9 mouse cellular contexts compared by ENCODE assay signal in the genomic region with DNA sequence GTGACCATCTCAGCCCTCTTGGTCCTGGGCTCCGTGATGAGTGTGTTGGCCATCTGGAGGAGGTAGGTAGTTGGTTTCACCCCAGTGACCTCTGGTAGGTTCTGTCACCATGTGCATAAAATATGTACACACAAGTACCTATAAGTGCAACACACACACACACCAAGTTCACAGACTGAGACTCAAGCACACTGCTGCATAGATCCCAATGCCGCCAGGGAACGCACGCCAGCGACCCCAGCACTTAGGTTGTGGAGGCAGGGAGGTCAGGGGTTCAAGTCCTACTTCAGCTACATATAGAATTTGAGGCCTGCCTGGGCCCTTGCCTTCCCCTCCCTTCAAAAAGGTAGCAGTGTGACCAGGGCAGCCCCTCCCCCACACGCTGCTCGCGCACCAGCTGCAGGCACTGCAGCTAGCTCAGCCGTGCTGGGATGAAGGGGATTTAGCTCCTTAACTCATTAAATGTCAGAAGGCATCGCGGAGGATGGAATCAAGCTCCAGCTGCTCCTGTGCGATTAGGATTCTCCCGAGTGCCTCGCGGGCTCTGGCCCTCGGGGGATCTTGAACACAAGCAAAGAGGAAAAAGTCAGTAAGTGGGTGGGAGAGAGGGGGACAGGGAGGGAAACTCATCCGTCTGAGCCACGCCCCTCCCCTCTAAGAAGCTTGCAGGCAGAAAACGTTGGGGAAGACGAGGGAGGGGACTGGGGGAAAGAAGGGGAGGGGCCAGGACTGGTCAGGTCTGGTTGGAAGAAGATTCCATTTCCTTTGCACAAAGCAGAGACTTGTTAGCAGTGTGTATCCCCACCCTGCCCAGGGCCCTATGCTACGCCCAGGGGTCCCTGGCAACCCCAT. TPM values are rescaled to one million over a fixed set of nuclear protein-coding genes. Genes with fewer than 3 reads are reported as not detected.
DNase-seq lines count a peak whose midpoint lies in the region; ATAC-seq lines count a peak whose summit lies in the region.
"Had no signal": no experiment of that assay in that cellular context is flagged by ENCODE, and none has a peak within 500 bp of the region (broad histone marks: within the 10 kb centered on the region; RNA-seq: fewer than 3 reads in every experiment).

No protein-coding gene starts in this region.

- peak overlapping the region; percentile 31; the same call in 1 of the 2 replicates for H3K9ac ChIP-seq in hindbrain, embryonic 16.5 days (ENCODE audit: low read depth, low read length)
- H3K9ac ChIP-seq in neural tube, embryonic 13.5 days = peak overlapping the region; percentile 58
- H3K9ac ChIP-seq: liver, embryonic 14.5 days had no signal

- no peaks in the 10 kb centered on the region for H3K36me3 ChIP-seq in hindbrain, embryonic 16.5 days (ENCODE audit: control insufficient read depth, insufficient read depth, low read length)
- H3K36me3 ChIP-seq in neural tube, embryonic 13.5 days = no peaks in the 10 kb centered on the region

- H3K4me1 ChIP-seq in hindbrain, embryonic 16.5 days (ENCODE audit: control insufficient read depth, insufficient read depth, low read depth, low read length) = peaks cover 4% of the 10 kb centered on the region
- H3K4me1 ChIP-seq in neural tube, embryonic 13.5 days (replicated peaks) = peaks cover 21% of the 10 kb centered on the region

- peak; percentile 85 for ATAC-seq in hindbrain, embryonic 16.5 days
- peak; percentile 81 for ATAC-seq in neural tube, embryonic 13.5 days (ENCODE audit: low read depth)

- DNase-seq in left cerebral cortex, postnatal 10 days (ENCODE audit: extremely low spot score in 1 of 2, low spot score in 2 of 2) = peak; percentile 31 to 68
- no peak for DNase-seq in left cerebral cortex, postnatal 36 days (ENCODE audit: low spot score in 2 of 2)
- peak; percentile 62 for DNase-seq in embryo, embryonic 11.5 days (ENCODE audit: low read depth, low spot score)
- DNase-seq in urinary bladder, postnatal 4 days (ENCODE audit: low spot score in 2 of 2) = no peak
- no peak for DNase-seq in urinary bladder, postnatal 25 days (ENCODE audit: low spot score)
- no peak for DNase-seq in urinary bladder, adult 2 months (ENCODE audit: low spot score)

- 7% methylated on average over 21 of the region's 21 CpGs for WGBS in hindbrain, embryonic 16.5 days
- 12% methylated on average over 21 of the region's 21 CpGs for WGBS in neural tube, embryonic 13.5 days

- H3K27me3 ChIP-seq in hindbrain, embryonic 16.5 days (replicated peaks; ENCODE audit: control insufficient read depth, insufficient read depth, low read length) = no peaks in the 10 kb centered on the region; the same call in 1 of the 2 replicates
- H3K27me3 ChIP-seq in neural tube, embryonic 13.5 days = no peaks in the 10 kb centered on the region

- 0 out of 2 replicates have a peak overlapping the region, but pooled peaks have one; percentile 1 for H3K4me3 ChIP-seq in hindbrain, embryonic 16.5 days (ENCODE audit: low read length)
- H3K4me3 ChIP-seq in neural tube, embryonic 13.5 days = peak overlapping the region; percentile 15; the same call in 1 of the 2 replicates

- H3K27ac ChIP-seq in hindbrain, embryonic 16.5 days (ENCODE audit: low read depth, low read length) = peak overlapping the region; percentile 26; the same call in 1 of the 2 replicates
- H3K27ac ChIP-seq in neural tube, embryonic 13.5 days (replicated peaks) = peak overlapping the region; percentile 78
- H3K27ac ChIP-seq: liver, embryonic 14.5 days had no signal

- intact Hi-C loops in left cerebral cortex, postnatal 10 days (cut with DNase I) = no loop called here
- intact Hi-C loops in left cerebral cortex, postnatal 36 days (cut with DNase I) = no loop called here

- peak overlapping the region; percentile 38 for H3K4me2 ChIP-seq in hindbrain, embryonic 16.5 days (ENCODE audit: low read length)
- peak overlapping the region; percentile 46 for H3K4me2 ChIP-seq in neural tube, embryonic 13.5 days

- H3K9me3 ChIP-seq in hindbrain, embryonic 16.5 days (ENCODE audit: control insufficient read depth, low read length) = no peaks in the 10 kb centered on the region
- H3K9me3 ChIP-seq in neural tube, embryonic 13.5 days = no peaks in the 10 kb centered on the region

RNA-seq across cellular contexts. Expression of a gene that starts 25.5 kb away (rescaled TPM):
- 10 to 100 TPM; 25.4 to 27.5 TPM for total RNA-seq in left cerebral cortex, postnatal 10 days (2021)
- 10 to 100 TPM; 40.4 to 67.2 TPM for total RNA-seq in left cerebral cortex, postnatal 36 days (2021)
- polyA plus RNA-seq in hindbrain, embryonic 16.5 days (2015; fragmentation: Nextera tagmentation; extraction: Ambion mirVana) = 10.9 and 12.3 TPM in 2 replicates
- polyA plus RNA-seq in neural tube, embryonic 13.5 days (2015; fragmentation: Nextera tagmentation; extraction: Ambion mirVana) = 4.7 and 5.3 TPM in 2 replicates
- polyA plus RNA-seq in urinary bladder, adult 2 months (2012; rRNA removed) = not detected in 2 replicates
- polyA plus RNA-seq: liver, embryonic 14.5 days had no signal

RNA-seq across cellular contexts. Expression of a gene that starts 30.7 kb away (rescaled TPM):
- total RNA-seq in left cerebral cortex, postnatal 10 days (2021) = 10 to 100 TPM; 16.3 to 19.3 TPM
- total RNA-seq in left cerebral cortex, postnatal 36 days (2021) = 10 to 100 TPM; 17.6 to 20.8 TPM
- 13.2 and 16.5 TPM in 2 replicates for polyA plus RNA-seq in hindbrain, embryonic 16.5 days (2015; fragmentation: Nextera tagmentation; extraction: Ambion mirVana)
- 13.3 and 17.1 TPM in 2 replicates for polyA plus RNA-seq in neural tube, embryonic 13.5 days (2015; fragmentation: Nextera tagmentation; extraction: Ambion mirVana)
- 17.4 and 17.8 TPM in 2 replicates for polyA plus RNA-seq in urinary bladder, adult 2 months (2012; rRNA removed)

RNA-seq across cellular contexts. Expression of a gene that starts 32.9 kb away (rescaled TPM):
- total RNA-seq in left cerebral cortex, postnatal 10 days (2021) = 1 to 10 TPM; 4.0 to 4.4 TPM
- total RNA-seq in left cerebral cortex, postnatal 36 days (2021) = 1 to 10 TPM; 1.4 to 1.5 TPM
- polyA plus RNA-seq in hindbrain, embryonic 16.5 days (2015; fragmentation: Nextera tagmentation; extraction: Ambion mirVana) = 32.2 and 37.2 TPM in 2 replicates
- 30.1 and 38.2 TPM in 2 replicates for polyA plus RNA-seq in neural tube, embryonic 13.5 days (2015; fragmentation: Nextera tagmentation; extraction: Ambion mirVana)
- polyA plus RNA-seq in urinary bladder, adult 2 months (2012; rRNA removed) = 2.0 and 3.3 TPM in 2 replicates

RNA-seq across cellular contexts. Expression of a gene that starts 44.2 kb away (rescaled TPM):
- total RNA-seq in left cerebral cortex, postnatal 10 days (2021) = 10 to 100 TPM; 54.0 TPM
- 10 to 100 TPM; 48.4 to 58.0 TPM for total RNA-seq in left cerebral cortex, postnatal 36 days (2021)
- polyA plus RNA-seq in hindbrain, embryonic 16.5 days (2015; fragmentation: Nextera tagmentation; extraction: Ambion mirVana) = 10.5 and 10.6 TPM in 2 replicates
- 8.2 and 10.0 TPM in 2 replicates for polyA plus RNA-seq in neural tube, embryonic 13.5 days (2015; fragmentation: Nextera tagmentation; extraction: Ambion mirVana)
- 0.65 and 0.76 TPM in 2 replicates for polyA plus RNA-seq in urinary bladder, adult 2 months (2012; rRNA removed)

RNA-seq across cellular contexts. Expression of a gene that starts 55.2 kb away (rescaled TPM):
- total RNA-seq in left cerebral cortex, postnatal 10 days (2021) = 10 to 100 TPM; 87.8 to 97.6 TPM
- 10 to 100 TPM; 75.1 to 84.6 TPM for total RNA-seq in left cerebral cortex, postnatal 36 days (2021)
- polyA plus RNA-seq in hindbrain, embryonic 16.5 days (2015; fragmentation: Nextera tagmentation; extraction: Ambion mirVana) = 92.7 and 102 TPM in 2 replicates
- polyA plus RNA-seq in neural tube, embryonic 13.5 days (2015; fragmentation: Nextera tagmentation; extraction: Ambion mirVana) = 74.9 and 80.2 TPM in 2 replicates
- polyA plus RNA-seq in urinary bladder, adult 2 months (2012; rRNA removed) = 32.4 and 37.5 TPM in 2 replicates

Comparison
In these comparisons a context has a peak if more than half of its experiments do, and no peak if none do; other contexts are left out.
1. DNase-seq: peak in left cerebral cortex, postnatal 10 days (2 of 2) and embryo, embryonic 11.5 days (single experiment); none in left cerebral cortex, postnatal 36 days (0 of 2), urinary bladder, postnatal 4 days (0 of 2), urinary bladder, postnatal 25 days (single experiment) and urinary bladder, adult 2 months (single experiment).